ENCODE assay signal across 19 mouse cellular contexts in the genomic region with DNA sequence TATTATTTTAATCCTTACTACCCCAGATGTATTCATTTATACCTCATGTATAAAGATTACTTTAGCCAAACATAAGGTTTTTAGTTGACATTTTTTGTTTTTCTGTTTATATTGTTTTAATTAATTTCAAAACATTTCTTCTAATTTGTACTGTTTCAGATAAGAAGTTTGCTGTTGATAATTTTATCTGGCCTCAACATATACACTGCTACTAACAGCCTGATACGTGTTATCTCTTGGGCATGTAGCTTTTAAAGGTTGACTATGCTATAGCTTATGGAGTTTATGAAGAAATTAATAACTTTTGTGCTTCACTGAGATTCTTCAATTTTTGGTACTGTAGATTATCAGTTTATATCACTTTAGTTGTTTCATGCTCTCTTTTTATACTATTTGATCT.
DNase-seq lines count a peak whose midpoint lies in the region; ATAC-seq and TF ChIP-seq lines count a peak whose summit lies in the region.
"Had no signal": no experiment of that assay in that cellular context is flagged by ENCODE, and none has a peak within 500 bp of the region (broad histone marks: within the 10 kb centered on the region; RNA-seq: fewer than 3 reads in every experiment).

No protein-coding gene starts in this region.

- no peaks in the 10 kb centered on the region for H3K79me2 ChIP-seq in MEL (ENCODE audit: control insufficient read depth, insufficient read depth, low read length, poor library complexity)

- no peaks in the 10 kb centered on the region for H3K36me3 ChIP-seq in MEL (ENCODE audit: control insufficient read depth in 1 of 2, insufficient read depth in 2 of 2, low read length in 2 of 2)
- no peaks in the 10 kb centered on the region for H3K36me3 ChIP-seq in liver, postnatal 0 days (replicated peaks; ENCODE audit: insufficient read depth, low read length)
- H3K36me3 ChIP-seq: G1E had no signal

- ATAC-seq in liver, postnatal 0 days = no peak
- ATAC-seq: activated CD4-positive, CD25-positive, alpha-beta regulatory T cell, adult 4 months; CD4-positive, CD25-positive, alpha-beta regulatory T cell, adult 4 months; Patski had no signal

- no peak overlapping the region for H3K4me3 ChIP-seq in MEL (ENCODE audit: control insufficient read depth in 1 of 2, insufficient read depth in 1 of 2, low read depth in 2 of 2, low read length in 2 of 2)
- no peak overlapping the region for H3K4me3 ChIP-seq in liver, postnatal 0 days (ENCODE audit: low read depth, low read length)

- H3K4me2 ChIP-seq in liver, postnatal 0 days (ENCODE audit: low read depth, low read length) = no peak overlapping the region

- H3K27me3 ChIP-seq in MEL (ENCODE audit: control insufficient read depth in 1 of 2, insufficient read depth in 2 of 2, low read length in 2 of 2) = no peaks in the 10 kb centered on the region
- no peaks in the 10 kb centered on the region for H3K27me3 ChIP-seq in liver, postnatal 0 days (ENCODE audit: insufficient read depth, low read length)
- H3K27me3 ChIP-seq: CH12.LX, Patski had no signal

- TF ChIP-seq EP300 in MEL (IDR thresholded peaks at IDR 0.05; ENCODE audit: low read depth in 1 of 2, low read length in 2 of 2) = peak; percentile 30 to 65; a peak in 3 of 4 replicates
- TF ChIP-seq EP300 in liver, postnatal 0 days (IDR thresholded peaks at IDR 0.05; ENCODE audit: low read depth) = no peak

- no peak overlapping the region for H3K27ac ChIP-seq in MEL (ENCODE audit: control insufficient read depth, low read depth, low read length)
- H3K27ac ChIP-seq in liver, postnatal 0 days (ENCODE audit: low read depth) = no peak overlapping the region

- no peak for TF ChIP-seq CTCF in MEL (IDR thresholded peaks at IDR 0.05 in 2 of 3, conservative IDR thresholded peaks at IDR 0.05 in 1 of 3; ENCODE audit: control insufficient read depth in 1 of 3, insufficient read depth in 1 of 3, low read depth in 2 of 3, low read length in 3 of 3, poor library complexity in 1 of 3, severe bottlenecking in 1 of 3)
- TF ChIP-seq CTCF in liver, postnatal 0 days (IDR thresholded peaks at IDR 0.05; ENCODE audit: low read depth) = no peak

- no peak for DNase-seq in MEL (ENCODE audit: low read depth, low spot score)
- no peak for DNase-seq in liver, postnatal 0 days
- DNase-seq: adrenal gland, adult 2 months; adrenal gland, adult 8-10 months; adrenal gland, postnatal 10 days; adrenal gland, postnatal 14 days; adrenal gland, postnatal 25 days; adrenal gland, postnatal 36 days; B cell, adult 2 months; cerebellum, adult 11 months; cerebellum, adult 11-12 months; cerebellum, adult 18-20 months; cerebellum, adult 2 months; cerebellum, adult 8-10 months had no signal

- TF ChIP-seq RAD21 in MEL (IDR thresholded peaks at IDR 0.05; ENCODE audit: low read depth, low read length) = no peak

- TF ChIP-seq POLR2A in MEL (IDR thresholded peaks at IDR 0.05; ENCODE audit: control insufficient read depth in 1 of 2, insufficient read depth in 1 of 2, low read depth in 1 of 2, low read length in 2 of 2, poor library complexity in 1 of 2) = no peak

- H3K9me3 ChIP-seq in MEL (replicated peaks; ENCODE audit: insufficient read depth, low read length) = no peaks in the 10 kb centered on the region
- no peaks in the 10 kb centered on the region; the same call in 1 of the 2 replicates for H3K9me3 ChIP-seq in liver, postnatal 0 days (ENCODE audit: low read length)

- no peak overlapping the region for H3K9ac ChIP-seq in MEL (ENCODE audit: control insufficient read depth, low read depth, low read length, poor library complexity, severe bottlenecking)
- H3K9ac ChIP-seq in liver, postnatal 0 days (replicated peaks) = no peak overlapping the region

- no peaks in the 10 kb centered on the region; a peak in 1 of 4 replicates for H3K4me1 ChIP-seq in MEL (ENCODE audit: control insufficient read depth in 1 of 2, insufficient read depth in 2 of 2, low read length in 2 of 2)
- no peaks in the 10 kb centered on the region for H3K4me1 ChIP-seq in liver, postnatal 0 days (ENCODE audit: insufficient read depth)

- 62% methylated on average over 1 of the region's 1 CpGs for WGBS in liver, postnatal 0 days (ENCODE audit: insufficient replicate concordance)

TF ChIP-seq in MEL, 35 proteins besides CTCF, POLR2A, EP300 and RAD21:
- TF ChIP-seq TAL1 (IDR thresholded peaks at IDR 0.05; ENCODE audit: low read length) (no peak), TCF12 (IDR thresholded peaks at IDR 0.05; ENCODE audit: low read depth, low read length) (peak; percentile 54; the same call in 1 of the 2 replicates), GATA1 (IDR thresholded peaks at IDR 0.05; ENCODE audit: low read depth, low read length) (peak; percentile 21; the same call in 1 of the 2 replicates), ZNF384 (IDR thresholded peaks at IDR 0.05; ENCODE audit: low read depth, low read length) (no peak)
